Mouse (Mus musculus): ENCODE results near the gene Rpl15. TPM values are rescaled to one million over a fixed set of nuclear protein-coding genes. Genes with fewer than 3 reads are reported as not detected.
"Not testable (repeated sequence)": the region's sequence is repeated elsewhere in the genome, so short reads cannot be mapped to it uniquely, and the experiment has no call there.

The Rpl15 gene
- total RNA-seq, 2 experiments from 2014 or later, result 564 to 583 TPM

- no peak for DNase-seq (ENCODE audit: low spot score)
- intact Hi-C loops (cut with DNase I), result no loop called here
Observed at GRCm38 (mm10) chr14:18261203-18261602, 10.0 kb downstream of the Rpl15 start.

DNA sequence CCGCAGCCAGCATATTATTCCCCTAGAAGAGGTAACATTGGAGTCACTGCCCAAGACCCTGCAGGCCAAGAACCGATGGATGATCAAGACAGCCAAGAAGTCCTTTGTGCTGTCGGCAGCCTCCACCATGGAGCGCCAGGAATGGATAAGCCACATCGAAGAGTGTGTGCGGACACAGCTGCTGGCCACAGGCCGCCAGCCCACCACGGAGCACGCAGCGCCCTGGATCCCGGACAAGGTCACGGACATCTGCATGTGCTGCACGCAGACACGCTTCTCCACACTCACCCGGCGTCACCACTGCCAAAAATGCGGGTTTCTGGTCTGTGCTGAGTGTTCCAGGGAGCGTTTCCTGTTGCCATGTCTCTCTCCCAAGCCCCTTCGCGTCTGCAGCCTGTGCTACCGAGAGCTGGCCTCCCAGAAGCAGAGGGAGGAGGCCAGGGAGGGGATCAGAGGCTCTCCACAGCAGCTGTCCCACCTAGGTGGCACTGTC, 28.5 kb downstream of the Rpl15 start:
- intact Hi-C loops (cut with DNase I), result loop anchor here (2.0 kb wide), 1 partner anchor 20 kb away; no protein-coding TSS in a partner anchor
- no peak for DNase-seq (ENCODE audit: low spot score)

DNA sequence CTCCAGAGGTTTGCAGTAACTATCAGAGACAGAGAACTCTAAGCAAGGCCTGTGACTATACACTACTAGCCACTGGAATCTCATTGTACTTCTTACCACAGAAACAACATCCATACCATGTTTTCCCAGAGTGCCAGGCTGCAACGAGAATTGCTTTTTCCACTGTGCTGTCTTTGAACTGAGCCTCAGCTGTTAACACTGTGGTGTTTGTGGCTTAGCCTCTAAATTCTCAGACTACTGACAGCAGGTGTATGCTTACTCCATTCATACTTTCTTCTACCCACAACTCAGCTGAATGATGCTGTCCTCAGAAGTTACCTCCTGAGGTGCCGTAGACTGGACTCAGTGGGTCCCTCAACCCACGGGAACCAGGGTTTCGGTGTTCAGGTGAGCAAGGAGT, 29.4 kb downstream of the Rpl15 start:
- intact Hi-C loops (cut with DNase I), result loop anchor here (2.0 kb wide), 2 partner anchors 21 to 27 kb away; no protein-coding TSS in a partner anchor
- no peak for DNase-seq (ENCODE audit: low spot score)

- intact Hi-C loops (cut with DNase I), result loop anchor here (2.0 kb wide), 1 partner anchor 29 kb away; no protein-coding TSS in a partner anchor
- no peak for DNase-seq (ENCODE audit: low spot score)
Observed at GRCm38 (mm10) chr14:18240132-18240531, 31.1 kb downstream of the Rpl15 start.

DNA sequence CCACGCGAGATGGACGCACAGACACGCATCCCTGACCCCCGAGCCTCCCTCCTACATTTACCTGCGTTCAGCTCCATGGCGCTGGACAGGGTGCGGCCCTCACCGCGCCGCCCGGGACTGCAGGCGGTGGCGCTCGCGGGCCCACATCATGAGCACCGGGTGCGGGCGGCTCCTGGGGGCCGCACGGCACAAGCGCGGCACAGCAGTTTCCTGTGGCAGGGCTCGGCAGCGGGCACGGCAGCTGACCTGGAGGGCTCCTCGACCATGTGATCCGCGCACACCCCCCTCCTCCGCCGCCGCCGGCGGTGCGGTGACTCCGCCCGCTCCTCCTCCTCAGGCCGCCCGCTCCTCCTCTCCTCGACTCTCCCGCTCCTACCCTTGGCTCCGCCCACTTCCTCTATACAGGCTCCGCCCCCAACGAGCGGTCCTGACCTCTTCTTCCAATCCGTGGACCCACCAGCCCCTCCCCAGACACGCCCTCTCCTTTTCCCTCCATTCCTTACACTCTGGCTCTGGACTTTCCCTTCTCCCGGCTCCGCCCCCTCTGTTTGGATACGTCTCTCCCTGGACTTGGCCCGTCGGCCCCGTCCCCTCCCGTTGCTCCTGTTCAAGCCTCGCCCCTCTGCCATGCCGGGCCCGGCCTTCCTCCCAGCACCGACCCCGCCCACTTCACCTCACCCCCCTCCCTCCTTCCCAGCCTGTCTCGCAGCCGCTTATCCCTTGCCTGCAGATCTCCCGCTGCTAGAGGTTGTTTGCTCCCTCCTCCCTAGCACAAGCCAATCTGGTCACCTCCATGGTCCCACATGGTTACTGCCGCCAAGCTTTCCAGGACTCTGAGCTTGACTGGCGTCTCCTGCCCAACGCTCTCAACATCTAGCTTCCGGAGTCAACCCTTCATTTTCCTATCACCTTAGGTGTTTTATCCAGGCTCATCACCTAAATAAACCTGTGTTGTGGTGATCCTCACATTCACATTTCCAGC, 32.1 kb downstream of the Rpl15 start, which contains the start of gene Nr1d2:
Gene Nr1d2 (minus strand): TSS at position 378 of the 982 bp plus-strand sequence.
- intact Hi-C loops (cut with DNase I), result no loop called here
- peak; percentile 99 for DNase-seq (ENCODE audit: low spot score)

DNA sequence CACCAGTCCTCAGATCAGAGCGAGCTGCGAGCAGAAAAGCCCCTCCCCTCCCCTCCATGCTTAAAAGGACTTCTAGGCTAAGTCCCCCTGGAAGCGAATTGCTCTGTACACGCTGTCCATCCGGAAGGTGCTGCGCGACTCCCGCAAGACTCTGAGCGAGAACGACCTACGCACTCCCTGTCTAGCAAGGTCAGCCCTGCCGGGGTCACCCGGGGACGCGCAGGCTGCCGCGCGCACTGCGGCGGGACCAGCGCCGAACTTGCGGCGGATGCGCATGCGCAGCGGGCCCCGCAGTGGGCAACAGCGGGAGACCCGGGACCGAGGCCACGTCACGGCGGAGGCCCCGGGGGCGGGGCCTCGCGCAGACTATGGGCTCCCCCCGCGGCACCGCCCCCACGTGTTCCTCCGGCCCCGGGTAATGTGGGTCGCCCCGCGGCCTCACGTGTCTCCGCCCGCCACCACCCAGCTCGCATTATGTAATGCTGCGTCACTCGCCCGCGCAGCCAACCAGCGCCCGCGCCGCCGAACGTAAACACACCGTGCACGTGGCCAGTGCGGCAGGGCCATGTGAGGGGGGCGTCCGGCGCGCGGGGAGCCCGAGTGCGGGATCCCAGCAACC, 33.0 kb downstream of the Rpl15 start:
- intact Hi-C loops (cut with DNase I), result no loop called here
- peak; percentile 98 for DNase-seq (ENCODE audit: low spot score)

GRCm38 (mm10) chr14:18237381-18237780, 33.8 kb downstream of the Rpl15 start:
- DNase-seq (ENCODE audit: low spot score), result no peak
- intact Hi-C loops (cut with DNase I), result no loop called here

DNA sequence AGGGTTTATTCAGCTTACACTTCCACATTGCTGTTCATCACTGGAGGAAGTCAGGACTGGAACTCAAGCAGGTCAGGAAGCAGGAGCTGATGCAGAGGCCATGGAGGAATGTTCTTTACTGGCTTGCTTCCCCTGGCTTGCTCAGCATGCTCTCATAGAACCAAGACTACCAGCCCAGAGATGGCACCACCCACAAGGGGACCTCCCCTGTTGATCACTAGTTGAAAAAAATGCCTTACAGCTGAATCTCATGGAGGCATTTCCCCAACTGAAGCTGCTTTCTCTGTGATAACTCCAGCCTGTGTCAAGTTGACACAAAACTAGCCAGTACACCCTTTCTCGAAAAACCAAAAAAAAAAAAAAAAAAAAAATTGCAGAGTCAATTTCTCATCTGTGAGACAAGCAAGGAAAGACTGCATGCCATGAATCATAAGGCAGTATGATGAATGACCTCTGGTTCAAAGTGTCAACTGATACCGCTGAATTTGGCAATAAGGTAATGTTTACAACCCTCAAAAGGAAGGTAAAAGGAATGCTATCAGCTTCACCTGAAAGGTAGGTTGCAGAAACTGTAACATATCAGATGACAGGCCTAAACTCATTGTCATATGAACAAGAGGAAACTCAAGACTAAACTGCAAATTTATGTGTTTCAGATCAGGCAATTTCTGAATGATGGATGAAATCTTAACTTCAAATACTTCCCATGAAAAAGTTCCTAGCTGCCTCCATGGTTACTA, 34.5 kb downstream of the Rpl15 start:
- DNase-seq (ENCODE audit: low spot score); intact Hi-C loops (cut with DNase I): not testable (repeated sequence)

DNA sequence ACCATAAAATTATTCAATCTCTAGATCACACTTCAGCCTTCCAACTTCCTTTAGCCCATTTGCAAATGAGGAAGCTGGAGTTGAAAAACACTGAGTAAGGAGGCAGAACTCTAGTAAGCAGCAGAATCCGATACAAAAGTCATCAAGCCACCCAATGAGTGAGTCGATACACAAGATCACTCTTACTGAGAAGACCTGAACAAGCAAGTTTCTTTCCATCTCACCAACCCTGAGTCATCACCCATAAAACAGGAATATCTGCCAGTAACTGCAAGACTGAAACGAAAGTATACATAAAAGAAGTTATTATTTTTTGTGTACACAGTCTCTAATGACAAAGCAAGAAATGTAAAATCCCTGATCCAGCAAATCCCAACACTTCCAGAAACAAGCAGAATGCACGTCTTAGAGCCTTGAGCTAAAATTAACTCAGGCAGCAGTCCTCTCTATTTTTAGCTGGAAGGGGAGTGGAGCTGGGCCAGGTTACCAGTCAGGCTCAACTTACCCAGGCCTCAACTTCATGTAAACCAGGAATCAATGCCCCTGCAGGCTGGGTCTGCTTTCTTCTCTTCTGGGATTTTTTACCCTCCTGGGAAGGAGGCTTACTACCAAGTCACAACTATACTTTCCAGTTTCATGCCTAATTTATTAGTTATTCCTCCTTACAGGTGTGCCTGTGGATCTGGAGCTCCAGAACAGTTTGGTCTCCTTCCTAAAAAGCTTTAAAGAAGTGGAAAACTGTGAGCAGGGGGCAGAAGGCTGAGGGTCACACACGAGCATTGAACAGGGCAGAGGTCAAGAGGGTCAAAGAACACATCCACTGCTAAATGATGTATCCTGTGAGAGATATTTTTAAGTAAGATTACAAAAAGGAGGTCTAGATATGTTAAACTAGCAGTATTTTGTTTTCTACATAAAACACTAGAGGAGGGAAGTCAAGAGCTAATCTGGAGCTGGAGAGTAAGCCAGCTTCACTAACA, 36.9 kb downstream of the Rpl15 start:
- intact Hi-C loops (cut with DNase I), result no loop called here
- no peak for DNase-seq (ENCODE audit: low spot score)

GRCm38 (mm10) chr14:18233076-18233475, 38.1 kb downstream of the Rpl15 start:
- DNase-seq (ENCODE audit: low spot score), result no peak
- intact Hi-C loops (cut with DNase I), result no loop called here

GRCm38 (mm10) chr14:18231866-18232265, 39.3 kb downstream of the Rpl15 start:
- intact Hi-C loops (cut with DNase I); DNase-seq (ENCODE audit: low spot score): not testable (repeated sequence)

DNA sequence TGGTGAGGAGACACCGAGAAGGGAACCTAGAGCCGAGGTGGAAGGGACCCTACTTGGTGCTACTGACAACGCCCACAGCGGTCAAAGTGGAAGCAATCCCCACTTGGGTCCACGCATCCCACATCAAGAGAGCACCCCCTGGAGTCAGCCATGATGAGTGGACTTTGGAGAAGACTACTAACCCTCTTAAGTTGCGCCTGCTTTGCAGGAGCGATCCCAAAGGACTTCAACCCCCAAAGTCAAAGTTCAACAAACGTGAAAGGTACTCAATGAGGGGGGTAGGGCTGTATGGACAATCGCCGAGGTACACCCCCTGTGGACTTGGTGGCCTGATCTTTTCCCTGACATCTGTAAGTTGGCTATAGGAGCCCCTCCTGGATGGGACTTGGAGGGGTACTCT, 41.4 kb downstream of the Rpl15 start:
- DNase-seq (ENCODE audit: low spot score); intact Hi-C loops (cut with DNase I): not testable (repeated sequence)

DNA sequence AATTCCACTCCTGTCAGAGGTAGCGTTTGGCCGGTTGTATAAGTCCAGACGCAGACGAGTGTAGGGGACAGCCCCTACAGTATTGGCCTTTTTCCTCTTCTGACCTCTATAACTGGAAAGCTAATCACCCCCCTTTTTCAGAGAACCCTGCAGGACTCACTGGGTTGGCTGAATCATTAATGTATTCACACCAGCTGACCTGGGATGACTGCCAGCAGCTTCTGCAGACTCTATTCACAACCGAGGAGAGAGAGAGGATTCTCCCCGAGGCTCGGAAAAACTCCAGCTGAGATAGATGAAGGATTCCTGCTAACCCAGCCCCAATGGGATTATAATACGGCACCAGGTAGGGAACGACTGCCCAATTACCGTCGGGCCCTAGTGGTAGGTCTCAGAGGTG, 45.0 kb downstream of the Rpl15 start:
- not testable (repeated sequence) for DNase-seq (ENCODE audit: low spot score)

DNA sequence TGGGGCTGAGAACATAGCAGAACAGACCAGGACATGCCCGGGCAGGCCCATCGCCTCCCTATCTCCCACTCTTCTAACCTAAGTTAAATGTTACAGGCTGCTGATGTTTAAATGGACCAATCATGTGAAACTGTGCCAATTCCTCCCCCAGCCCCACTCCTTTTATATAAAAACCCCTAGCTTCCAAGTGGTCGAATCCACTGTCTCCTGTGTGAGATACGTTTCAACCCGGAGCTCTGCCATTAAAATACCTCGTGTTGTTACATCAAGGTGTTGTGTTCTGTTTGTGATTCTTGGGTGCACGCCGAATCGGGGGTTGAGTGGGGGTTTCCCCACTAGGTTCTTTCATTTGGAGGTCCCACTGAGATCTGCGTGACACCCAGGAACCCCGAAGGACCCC, 45.8 kb downstream of the Rpl15 start:
- intact Hi-C loops (cut with DNase I); DNase-seq (ENCODE audit: low spot score): not testable (repeated sequence)

More for the DNA sequence above, 45.0 kb downstream of the Rpl15 start:
- intact Hi-C loops (cut with DNase I), result not testable (repeated sequence)

DNA sequence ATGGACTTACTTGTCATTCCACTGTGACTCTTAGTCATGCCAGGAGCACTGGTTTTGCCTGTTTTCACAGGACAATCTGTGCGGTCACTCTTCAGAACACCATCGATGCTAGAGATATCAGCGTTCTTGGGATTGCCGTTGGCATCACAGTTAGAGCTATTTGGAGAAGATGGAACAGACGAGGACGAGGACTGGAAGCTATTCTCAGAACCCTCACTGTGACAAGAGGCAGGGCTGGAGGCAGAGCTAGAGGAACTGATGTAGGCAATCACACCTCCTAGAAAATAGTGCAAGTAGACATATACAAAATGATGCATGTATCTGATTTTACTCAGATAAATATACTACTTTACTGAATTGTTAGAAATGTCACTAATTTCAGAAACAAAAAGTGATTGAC, 49.2 kb downstream of the Rpl15 start:
- intact Hi-C loops (cut with DNase I), result no loop called here
- DNase-seq (ENCODE audit: low spot score), result no peak

Data from heart, postnatal 25 days (tissue).